Mouse (Mus musculus) hindbrain, embryonic 10.5 days (tissue): ENCODE measurements around the gene Hist1h2bg. TPM values are rescaled to one million over a fixed set of nuclear protein-coding genes. Genes with fewer than 3 reads are reported as not detected.

Experiments
- DNase-seq: peaks from one replicate; pipeline ENCODE4 v3.0.0-alpha.2; 2017; ENCODE audit warnings: low spot score
- H3K27ac ChIP-seq: fragments of 300-500 bp; sonication (generic); 2 replicates; pipeline ENCODE4 v1.5.1; 2016; ENCODE audit warnings: mild to moderate bottlenecking, moderate library complexity
- H3K27me3 ChIP-seq: fragments of 300-500 bp; sonication (generic); 2 replicates; pipeline ENCODE4 v1.6.1; 2016; ENCODE audit warnings: mild to moderate bottlenecking; ENCODE audit not compliant: poor library complexity, insufficient read depth, severe bottlenecking
- H3K36me3 ChIP-seq: fragments of 300-500 bp; sonication (generic); 2 replicates; pipeline ENCODE4 v1.6.1; 2016; ENCODE audit warnings: mild to moderate bottlenecking, moderate library complexity
- H3K4me1 ChIP-seq: fragments of 300-500 bp; sonication (generic); replicated peaks from 2 replicates; pipeline ENCODE4 v1.6.1; 2016; ENCODE audit warnings: mild to moderate bottlenecking
- H3K4me3 ChIP-seq: fragments of 300-500 bp; sonication (generic); 2 replicates; pipeline ENCODE4 v1.5.1; 2016; ENCODE audit warnings: mild to moderate bottlenecking, moderate library complexity
- H3K9me3 ChIP-seq: fragments of 300-500 bp; sonication (generic); 2 replicates; pipeline ENCODE4 v1.6.1; 2016; ENCODE audit warnings: mild to moderate bottlenecking, moderate library complexity
- WGBS: fragments of 180-500 bp; shearing (Covaris S2); methylation state at CpG from one replicate; pipeline ENCODE4 v1.1.7; 2016; 5-methylcytosine and 5-hydroxymethylcytosine counted together
- polyA plus RNA-seq: library from polyadenylated mRNA; unstranded; fragments of >200 nt; fragmentation: Nextera tagmentation; extraction: Ambion mirVana; gene quantifications from 2 replicates; pipeline ENCODE4 v1.2.1, GENCODE M21; 2016

The Hist1h2bg gene
- polyA plus RNA-seq, 1 experiment from 2014 or later: 7.3 TPM

DNA sequence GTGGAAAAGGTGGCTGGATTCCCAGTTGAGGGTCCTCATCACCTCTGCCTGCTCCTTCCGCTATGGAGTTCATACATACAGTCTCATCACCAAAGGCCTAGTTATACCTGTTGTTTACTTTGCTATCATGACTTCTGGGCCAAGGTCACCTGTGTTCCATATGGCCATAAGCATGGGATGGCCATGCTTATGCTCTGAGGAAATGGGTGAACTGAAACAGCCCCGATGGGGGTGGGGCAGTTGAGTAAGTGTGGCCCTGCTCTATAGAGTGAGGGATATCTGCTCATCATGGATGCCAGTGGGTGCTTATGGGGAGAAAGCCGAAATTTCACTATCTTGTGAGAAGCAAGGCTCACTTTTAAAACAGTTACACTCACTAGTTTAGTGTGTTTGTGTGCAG lies 33.9 kb downstream of the Hist1h2bg start:
- WGBS: 88% methylated on average over 3 of the region's 3 CpGs
- no peak for DNase-seq
- H3K9me3 ChIP-seq: no peaks in the 10 kb centered on the region
- no peaks in the 10 kb centered on the region for H3K27me3 ChIP-seq
- no peaks in the 10 kb centered on the region for H3K36me3 ChIP-seq
- H3K4me1 ChIP-seq: no peaks in the 10 kb centered on the region
- no peak overlapping the region for H3K27ac ChIP-seq
- no peak overlapping the region for H3K4me3 ChIP-seq

DNA sequence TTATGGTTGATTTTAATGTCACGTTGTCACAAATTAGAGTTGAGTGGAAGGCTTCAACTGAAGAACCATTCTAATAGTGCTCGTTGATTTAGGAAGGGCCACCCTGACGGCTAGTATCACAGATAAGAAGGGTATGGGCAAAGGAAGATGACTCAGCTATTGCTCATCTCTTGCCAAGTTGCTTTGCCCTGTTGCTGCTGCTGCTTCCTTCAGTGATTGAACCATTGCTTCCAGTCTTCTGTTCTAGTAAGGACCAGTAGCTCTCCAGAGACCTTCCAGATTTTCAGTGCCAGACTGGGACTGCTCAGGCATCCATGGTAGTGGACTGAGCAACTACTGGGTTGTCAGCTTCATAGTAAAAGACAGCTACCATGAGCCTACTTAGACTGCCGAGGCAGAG lies 38.0 kb downstream of the Hist1h2bg start:
- Histone ChIP-seq H3K9me3 (no peaks in the 10 kb centered on the region), H3K4me1 (no peaks in the 10 kb centered on the region), H3K36me3 (no peaks in the 10 kb centered on the region), H3K27ac (no peak overlapping the region), H3K27me3 (no peaks in the 10 kb centered on the region), H3K4me3 (no peak overlapping the region)
- 90% methylated on average over 4 of the region's 4 CpGs for WGBS
- DNase-seq: no peak

DNA sequence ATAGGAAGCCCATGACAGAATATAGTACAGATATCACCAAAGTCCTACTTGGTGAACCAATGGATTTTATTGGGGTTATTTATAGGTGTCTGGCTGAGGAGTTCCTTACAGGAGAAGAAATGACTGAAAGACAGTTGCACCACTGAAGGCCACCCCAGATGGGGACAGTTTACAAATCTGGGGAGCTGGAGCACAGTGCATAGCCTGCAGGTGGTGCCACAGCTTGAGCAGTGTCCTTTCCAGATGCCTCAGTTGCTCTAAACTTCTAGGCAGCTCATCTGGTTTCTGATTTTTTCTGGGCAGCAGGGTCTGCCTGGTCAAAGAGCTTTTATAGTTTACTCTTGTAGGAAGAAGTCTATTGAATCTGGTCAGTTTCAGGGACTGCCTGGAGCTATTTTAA lies 38.6 kb downstream of the Hist1h2bg start:
- H3K27me3 ChIP-seq: no peaks in the 10 kb centered on the region
- H3K9me3 ChIP-seq: no peaks in the 10 kb centered on the region
- no peak overlapping the region for H3K4me3 ChIP-seq
- no peaks in the 10 kb centered on the region for H3K4me1 ChIP-seq
- no peak for DNase-seq
- H3K27ac ChIP-seq: no peak overlapping the region
- no peaks in the 10 kb centered on the region for H3K36me3 ChIP-seq

DNA sequence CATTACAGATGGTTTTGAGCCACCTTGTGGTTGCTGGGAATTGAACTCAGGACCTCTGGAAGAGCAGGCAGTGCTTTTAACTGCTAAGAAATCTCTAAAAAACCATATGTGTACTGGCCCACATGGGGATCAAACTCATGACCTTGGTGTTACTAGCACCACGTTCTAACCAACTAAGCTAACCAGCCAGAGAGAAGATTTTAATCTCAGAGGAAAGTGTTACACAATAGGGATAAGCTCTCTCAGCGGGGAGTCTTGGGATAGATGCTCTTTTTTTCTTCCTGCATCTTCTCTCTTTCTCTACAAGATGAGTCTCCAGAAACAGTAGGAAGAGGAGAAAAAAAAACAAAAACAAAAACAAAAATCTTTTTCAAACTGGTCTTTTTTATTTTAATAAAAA lies 39.2 kb downstream of the Hist1h2bg start:
- Histone ChIP-seq H3K27ac (no peak overlapping the region), H3K4me1 (no peaks in the 10 kb centered on the region), H3K9me3 (no peaks in the 10 kb centered on the region), H3K36me3 (no peaks in the 10 kb centered on the region), H3K27me3 (no peaks in the 10 kb centered on the region), H3K4me3 (no peak overlapping the region)
- DNase-seq: no peak
- WGBS: 78% methylated on average over 2 of the region's 2 CpGs

DNA sequence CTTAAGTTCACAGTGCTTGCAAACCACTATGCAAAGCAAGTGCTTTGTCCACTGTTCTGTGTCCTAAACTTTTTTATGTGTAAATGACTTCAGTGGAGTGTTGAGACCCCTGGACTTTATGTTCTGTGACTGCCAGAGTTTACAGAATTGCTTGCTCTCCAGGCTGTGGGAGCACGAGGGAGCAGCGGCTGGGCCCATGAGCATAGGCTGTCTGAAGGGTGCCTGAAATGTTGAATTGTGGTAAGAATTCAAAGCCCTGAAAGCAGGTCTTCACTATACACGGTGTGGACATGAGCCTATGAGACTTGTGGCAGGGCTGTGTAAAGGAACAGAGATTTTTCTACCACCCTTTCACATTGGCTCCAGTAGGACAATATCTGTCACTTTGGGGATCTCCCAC lies 40.4 kb downstream of the Hist1h2bg start:
- DNase-seq: no peak
- Histone ChIP-seq H3K27ac (no peak overlapping the region), H3K36me3 (no peaks in the 10 kb centered on the region), H3K4me3 (no peak overlapping the region), H3K9me3 (no peaks in the 10 kb centered on the region), H3K4me1 (no peaks in the 10 kb centered on the region), H3K27me3 (no peaks in the 10 kb centered on the region)
- 89% methylated on average over 3 of the region's 3 CpGs for WGBS

DNA sequence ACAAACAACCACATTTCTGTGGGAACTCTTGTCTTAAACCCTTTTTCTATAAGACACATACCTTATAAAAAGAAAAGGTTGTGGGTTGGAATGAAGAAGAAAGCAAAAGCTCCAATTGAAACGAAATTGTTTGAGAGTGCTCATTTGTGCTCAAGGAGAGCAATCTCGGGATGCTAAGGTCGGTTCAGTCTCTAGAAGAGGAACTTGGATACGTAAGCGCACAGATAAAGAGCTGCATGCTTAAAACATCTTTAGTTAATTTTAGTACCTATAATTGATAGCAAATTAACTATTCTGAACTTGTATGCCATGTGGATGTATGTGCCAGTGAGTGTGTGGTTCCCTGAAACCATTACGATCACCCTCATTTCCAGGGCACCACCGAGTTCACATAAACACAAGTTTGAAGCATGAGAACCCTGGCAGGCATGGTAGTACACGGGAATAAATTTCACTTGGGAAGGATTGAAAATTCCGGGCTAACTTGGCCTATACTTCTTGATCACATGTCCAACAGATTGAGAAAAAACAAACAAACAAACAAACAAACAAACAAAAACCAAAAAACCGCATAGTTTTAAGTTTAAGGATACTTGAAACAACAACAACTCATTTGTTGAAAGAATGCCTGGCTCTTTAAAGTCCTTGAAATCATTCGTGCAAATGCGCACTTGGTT lies 49.0 kb downstream of the Hist1h2bg start:
- no peak for DNase-seq
- Histone ChIP-seq H3K4me3 (peak overlapping the region; percentile 71), H3K9me3 (no peaks in the 10 kb centered on the region), H3K27me3 (no peaks in the 10 kb centered on the region; the same call in 1 of the 2 replicates), H3K27ac (peak overlapping the region; percentile 95), H3K36me3 (no peaks in the 10 kb centered on the region), H3K4me1 (peaks cover 19% of the 10 kb centered on the region)
- 61% methylated on average over 12 of the region's 12 CpGs for WGBS

GRCm38 (mm10) chr13:23620733-23621531 lies 49.7 kb downstream of the Hist1h2bg start, which contains the start of gene Hist1h2be:
TSS of gene Hist1h2be (minus strand) at chr13:23621124.
- Histone ChIP-seq H3K9me3 (no peaks in the 10 kb centered on the region), H3K27me3 (no peaks in the 10 kb centered on the region; the same call in 1 of the 2 replicates), H3K4me1 (peaks cover 19% of the 10 kb centered on the region), H3K4me3 (peak within 1 kb of the TSS; percentile 71), H3K36me3 (no peaks in the 10 kb centered on the region), H3K27ac (peak within 1 kb of the TSS; percentile 95)
- WGBS: 2% methylated on average over 27 of the region's 27 CpGs
- DNase-seq: peak; percentile 76

Other genes with a start within 250 kb of the Hist1h2bg start
- gene Zfp322a, start 202.2 kb upstream of the Hist1h2bg start, polyA plus RNA-seq: 42.3 and 54.0 TPM in 2 replicates
- 13.4 and 14.5 TPM in 2 replicates for gene Abt1, start 147.5 kb upstream of the Hist1h2bg start, polyA plus RNA-seq
- gene Btn1a1, start 105.5 kb upstream of the Hist1h2bg start, polyA plus RNA-seq: 0.04 TPM in 1 of 2 replicates, not detected in the other
- 0.29 and 0.35 TPM in 2 replicates for gene Btn2a2, start 82.5 kb upstream of the Hist1h2bg start, polyA plus RNA-seq
- 5.8 and 7.4 TPM in 2 replicates for gene Hist1h4h, start 40.3 kb upstream of the Hist1h2bg start, polyA plus RNA-seq
- gene Hist1h2af, start 37.5 kb upstream of the Hist1h2bg start, polyA plus RNA-seq: 7.8 and 9.2 TPM in 2 replicates
- 3.3 and 6.0 TPM in 2 replicates for gene Hist1h3g, start 36.0 kb upstream of the Hist1h2bg start, polyA plus RNA-seq
- 0.51 and 1.1 TPM in 2 replicates for gene Hist1h2bh, start 28.0 kb upstream of the Hist1h2bg start, polyA plus RNA-seq
- 0.92 and 1.1 TPM in 2 replicates for gene Hist1h3f, start 27.3 kb upstream of the Hist1h2bg start, polyA plus RNA-seq
- gene Hist1h4f, start 19.7 kb upstream of the Hist1h2bg start, polyA plus RNA-seq: 0.56 TPM in 1 of 2 replicates, not detected in the other
- gene Hist1h1d, start 18.1 kb upstream of the Hist1h2bg start, polyA plus RNA-seq: 0.37 and 0.49 TPM in 2 replicates
- gene Hist1h3e, start 9.0 kb upstream of the Hist1h2bg start, polyA plus RNA-seq: 5.3 and 5.6 TPM in 2 replicates
- 102 and 103 TPM in 2 replicates for gene Hist1h2ae, start 176 bp upstream of the Hist1h2bg start, polyA plus RNA-seq
- gene Hist1h2bf, start 2.8 kb downstream of the Hist1h2bg start, polyA plus RNA-seq: 4.7 and 5.1 TPM in 2 replicates
- gene Hist1h2ad, start 3.0 kb downstream of the Hist1h2bg start, polyA plus RNA-seq: 1.8 and 2.2 TPM in 2 replicates
- 4.8 and 10.9 TPM in 2 replicates for gene Hist1h3d, start 4.4 kb downstream of the Hist1h2bg start, polyA plus RNA-seq
- gene Hist1h4d, start 10.2 kb downstream of the Hist1h2bg start, polyA plus RNA-seq: 101 and 107 TPM in 2 replicates
- 2.5 and 2.7 TPM in 2 replicates for gene Hist1h2be, start 49.7 kb downstream of the Hist1h2bg start, polyA plus RNA-seq
- gene Hist1h1e, start 51.2 kb downstream of the Hist1h2bg start, polyA plus RNA-seq: 22.0 and 26.3 TPM in 2 replicates
- gene Hist1h2ac, start 112.6 kb downstream of the Hist1h2bg start, polyA plus RNA-seq: 0.80 and 1.2 TPM in 2 replicates
- 23.1 and 26.2 TPM in 2 replicates for gene Hist1h2bc, start 112.8 kb downstream of the Hist1h2bg start, polyA plus RNA-seq
- gene Hist1h1t, start 124.4 kb downstream of the Hist1h2bg start, polyA plus RNA-seq: not detected in 2 replicates
- 5.4 TPM in 2 replicates for gene Hist1h4c, start 127.1 kb downstream of the Hist1h2bg start, polyA plus RNA-seq
- gene Hfe, start 139.5 kb downstream of the Hist1h2bg start, polyA plus RNA-seq: 3.2 and 3.5 TPM in 2 replicates
- 10.6 and 12.6 TPM in 2 replicates for gene Hist1h1c, start 167.4 kb downstream of the Hist1h2bg start, polyA plus RNA-seq
- gene Hist1h3c, start 174.2 kb downstream of the Hist1h2bg start, polyA plus RNA-seq: 6.9 and 8.6 TPM in 2 replicates
- gene Hist1h2bb, start 175.3 kb downstream of the Hist1h2bg start, polyA plus RNA-seq: 1.8 and 2.4 TPM in 2 replicates
- gene Hist1h2ab, start 179.7 kb downstream of the Hist1h2bg start, polyA plus RNA-seq: 45.2 and 49.3 TPM in 2 replicates
- gene Hist1h3b, start 180.9 kb downstream of the Hist1h2bg start, polyA plus RNA-seq: 5.5 and 8.8 TPM in 2 replicates
- 4.9 and 5.4 TPM in 2 replicates for gene Hist1h4b, start 185.6 kb downstream of the Hist1h2bg start, polyA plus RNA-seq
- gene Hist1h4a, start 189.8 kb downstream of the Hist1h2bg start, polyA plus RNA-seq: not detected in 2 replicates
- gene Hist1h3a, start 191.0 kb downstream of the Hist1h2bg start, polyA plus RNA-seq: 3.7 and 4.8 TPM in 2 replicates
- 2.3 and 3.4 TPM in 2 replicates for gene Hist1h1a, start 192.3 kb downstream of the Hist1h2bg start, polyA plus RNA-seq
- not detected in 2 replicates for gene Trim38, start 198.5 kb downstream of the Hist1h2bg start, polyA plus RNA-seq
- not detected in 2 replicates for gene Slc17a2, start 235.6 kb downstream of the Hist1h2bg start, polyA plus RNA-seq